Mouse (Mus musculus): Measurements from ENCODE around the gene Anapc1. TPM values are rescaled to one million over a fixed set of nuclear protein-coding genes. Genes with fewer than 3 reads are reported as not detected.

The Anapc1 gene
- total RNA-seq, 2 experiments from 2014 or later: 59.9 to 63.2 TPM

- DNase-seq (ENCODE audit: low spot score in 2 of 2): no peak
Observed at GRCm38 (mm10) chr2:128568018-128568417, 119.2 kb downstream of the Anapc1 start.

DNA sequence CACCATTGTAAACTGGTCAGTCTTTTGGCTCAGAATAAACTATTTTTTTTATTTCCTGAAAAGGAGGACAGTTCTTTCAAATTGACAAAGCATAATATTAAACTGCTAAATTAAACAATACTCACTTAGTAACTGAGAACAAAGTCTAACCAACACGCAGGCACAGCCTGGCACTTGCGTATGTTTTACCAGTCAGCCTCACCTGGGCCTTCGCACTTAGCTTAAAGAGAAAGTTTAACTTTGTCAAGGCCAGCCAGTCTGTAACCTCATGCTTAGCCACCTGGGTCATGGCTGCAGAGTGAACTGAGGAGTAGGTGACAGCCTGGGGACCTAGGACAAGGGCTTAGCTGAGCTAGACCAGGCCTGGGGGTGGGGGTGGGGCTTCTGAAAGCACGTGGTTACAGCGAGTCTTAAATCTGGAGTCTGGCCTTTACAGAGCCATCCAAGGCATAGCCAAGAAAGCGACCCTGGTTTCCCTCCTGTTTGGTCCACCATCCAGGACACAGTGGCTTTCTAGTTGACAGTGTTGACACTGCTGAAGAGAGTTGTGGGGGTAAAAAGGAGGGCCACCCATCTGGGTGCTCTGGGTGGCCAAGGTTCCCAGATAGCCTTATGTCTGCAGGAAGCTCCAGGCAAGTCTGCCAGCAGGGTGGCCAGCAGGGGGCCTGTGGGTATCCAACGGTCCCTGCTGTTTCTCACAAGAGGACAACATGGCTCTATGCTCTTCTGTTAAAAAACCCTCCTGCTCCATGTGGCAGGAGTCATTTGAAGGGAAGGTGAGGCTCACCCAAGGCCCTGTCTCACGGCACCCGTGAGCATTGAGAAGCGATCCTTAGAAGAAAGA is 120.7 kb downstream of the Anapc1 start:
- no peak for DNase-seq (ENCODE audit: low spot score in 2 of 2)

DNA sequence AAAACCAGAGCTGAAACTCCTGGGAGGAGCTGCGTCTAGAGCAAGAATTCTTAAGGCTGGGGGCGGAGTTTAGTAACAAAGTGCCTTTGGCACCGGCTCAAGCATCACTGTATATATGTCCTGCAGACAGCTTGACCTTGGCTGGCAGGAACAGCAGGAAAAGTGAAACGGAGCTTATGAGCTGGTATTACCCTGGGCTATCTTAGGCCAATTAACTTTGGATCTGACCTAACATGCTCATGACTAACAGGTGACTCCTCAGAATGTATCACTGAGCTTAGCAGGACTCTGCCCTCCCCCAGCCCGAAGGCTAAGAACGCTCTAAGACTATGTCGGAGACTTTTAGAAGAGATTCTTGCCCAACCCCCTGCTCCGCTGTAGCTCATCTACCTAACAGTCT is 121.3 kb downstream of the Anapc1 start:
- DNase-seq (ENCODE audit: low spot score in 2 of 2): no peak

DNA sequence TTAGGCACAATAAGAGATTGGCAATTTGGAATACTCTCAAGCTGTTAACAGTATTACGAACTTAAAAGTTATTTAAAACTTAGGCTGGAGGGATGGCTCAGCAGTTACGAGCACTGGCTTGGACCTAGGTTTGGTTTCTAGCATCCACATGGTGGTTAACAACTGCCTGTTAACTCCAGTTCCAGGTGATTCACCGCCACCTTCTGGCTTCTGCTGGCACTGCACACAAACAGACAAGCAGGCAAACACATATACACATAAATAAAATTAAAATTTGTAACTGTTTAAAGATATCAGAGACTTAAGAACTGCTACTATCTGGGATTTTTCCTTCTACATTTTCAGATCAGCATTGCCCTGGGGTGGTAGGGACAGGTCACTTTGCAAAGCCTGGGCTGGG is 123.0 kb downstream of the Anapc1 start:
- no peak for DNase-seq (ENCODE audit: low spot score in 2 of 2)

Other genes with a start within 250 kb of the Anapc1 start
- gene Spdye4c, start 96.2 kb downstream of the Anapc1 start, total RNA-seq (2021): not detected
- 10 to 100 TPM; 33.9 to 36.7 TPM for gene Mertk, start 11.6 kb upstream of the Anapc1 start, total RNA-seq (2021)
- gene Tmem87b, start 130.7 kb upstream of the Anapc1 start, total RNA-seq (2021): 10 to 100 TPM; 31.8 to 37.8 TPM
- 1 to 10 TPM in 1 of 2 experiments, under 1 TPM in 1; 0.71 to 1.1 TPM for gene Fbln7, start 175.6 kb upstream of the Anapc1 start, total RNA-seq (2021)